Comparison of ENCODE assay signal across 11 mouse cellular contexts in the genomic region with DNA sequence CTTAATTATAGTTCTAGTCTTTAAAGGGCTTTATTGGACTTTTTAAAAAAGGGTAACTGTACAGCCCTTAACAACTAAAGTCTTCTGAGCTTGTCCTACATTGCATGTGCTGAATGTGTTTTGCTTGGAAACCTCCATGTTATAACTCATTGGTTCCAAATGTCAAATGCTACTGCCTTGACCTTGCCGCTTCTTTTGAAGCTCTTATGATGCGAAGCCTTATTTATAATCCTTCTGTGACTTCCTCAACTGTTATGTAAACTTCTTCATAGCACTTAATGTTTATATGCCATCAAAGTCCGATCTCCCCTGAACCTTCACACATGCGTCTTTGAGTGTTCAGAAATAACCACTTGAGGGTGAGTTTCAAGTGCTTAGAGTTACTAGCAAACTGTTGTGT. TPM values are rescaled to one million over a fixed set of nuclear protein-coding genes. Genes with fewer than 3 reads are reported as not detected.
"Had no signal": no experiment of that assay in that cellular context is flagged by ENCODE, and none has a peak within 500 bp of the region (broad histone marks: within the 10 kb centered on the region; RNA-seq: fewer than 3 reads in every experiment).

No protein-coding gene starts in this region.

- H3K4me1 ChIP-seq: limb, embryonic 10.5 days; liver, embryonic 15.5 days; megakaryocyte, embryonic 14.5 days; neural tube, embryonic 12.5 days had no signal

- H3K27me3 ChIP-seq: liver, embryonic 15.5 days; megakaryocyte, embryonic 14.5 days; midbrain, embryonic 15.5 days; neural tube, embryonic 12.5 days had no signal

- DNase-seq: lung, adult 2 months; lung, postnatal 14 days; thymus, postnatal 4 days had no signal

- H3K27ac ChIP-seq: left cerebral cortex, adult 2 months; limb, embryonic 10.5 days; liver, embryonic 15.5 days; macrophage; midbrain, embryonic 15.5 days; neural tube, embryonic 12.5 days; stomach, postnatal 0 days had no signal

- H3K4me3 ChIP-seq: left cerebral cortex, adult 2 months; limb, embryonic 10.5 days; liver, embryonic 15.5 days; megakaryocyte, embryonic 14.5 days; midbrain, embryonic 15.5 days; neural tube, embryonic 12.5 days had no signal

- H3K36me3 ChIP-seq: limb, embryonic 10.5 days; liver, embryonic 15.5 days; midbrain, embryonic 15.5 days; neural tube, embryonic 12.5 days had no signal

RNA-seq across cellular contexts. Expression of gene Ddx60, which starts 57.1 kb away (rescaled TPM):
- polyA plus RNA-seq: limb, embryonic 10.5 days had no signal
